Mouse (Mus musculus) layer of hippocampus, postnatal 14 days (tissue): ENCODE measurements around the gene Amotl2. TPM values are rescaled to one million over a fixed set of nuclear protein-coding genes. Genes with fewer than 3 reads are reported as not detected.

Experiments used
- DNase-seq, 2 experiments: peaks; one replicate each; pipeline ENCODE4 v3.0.0; 2021 to 2022; ENCODE audit warnings: low spot score in 2 of 2, mixed read lengths in 1 of 2
- long read RNA-seq, 2 experiments: library from polyadenylated mRNA; stranded (forward); transcript quantifications; one replicate each; pipeline ENCODE4 v2.0.0; 2021
- total RNA-seq, 2 experiments: library from RNA; stranded (reverse); gene quantifications; 2 replicates each; pipeline ENCODE4 v1.2.3; 2021

Gene Amotl2
- 10 to 100 TPM; 23.3 to 25.3 TPM for total RNA-seq
- long read RNA-seq, experiment 1, full-length matches to known transcripts = 7 of 17 reads
- long read RNA-seq, experiment 1, partial matches to known transcripts = 4 of 17 reads
- long read RNA-seq, experiment 1, other reads (novel, unspliced or antisense) = 6 of 17 reads
- long read RNA-seq, experiment 2, full-length matches to known transcripts = 7 of 12 reads
- long read RNA-seq, experiment 2, partial matches to known transcripts = 2 of 12 reads
- long read RNA-seq, experiment 2, other reads (novel, unspliced or antisense) = 3 of 12 reads

DNA sequence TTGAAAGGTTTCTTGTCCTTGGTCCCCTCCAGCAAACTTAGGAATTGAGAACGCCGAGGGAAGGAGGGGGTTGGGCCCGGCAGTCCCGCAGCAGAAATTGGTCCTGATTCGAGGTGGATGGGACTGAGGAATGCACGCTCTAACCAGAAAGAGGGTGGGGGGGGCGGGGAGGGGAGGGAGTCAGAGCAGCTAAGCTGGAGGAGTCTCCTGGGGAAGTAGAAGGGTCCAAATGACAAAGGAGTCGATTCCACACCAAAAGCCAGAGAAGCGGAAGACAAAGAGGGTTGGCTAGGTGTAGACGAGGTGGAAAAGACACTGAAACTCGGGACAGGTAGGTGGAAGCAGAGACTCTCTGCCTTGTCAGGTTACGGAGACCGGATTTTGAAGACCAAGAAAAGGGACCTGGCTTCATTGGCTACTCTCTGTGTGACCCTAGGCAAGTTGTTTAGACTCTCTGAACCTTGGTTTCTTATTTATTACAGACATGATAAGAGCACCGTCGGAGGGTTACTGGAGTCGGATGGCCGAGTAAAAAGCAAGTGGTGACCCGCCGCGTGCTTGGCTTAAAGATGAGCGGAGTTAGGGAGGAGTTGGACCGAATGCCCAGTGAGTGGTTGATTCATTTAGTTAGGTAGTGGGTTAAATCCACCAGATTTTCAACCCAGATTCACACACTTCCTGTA is at the start of gene Amotl2:
Amotl2 (plus strand) TSS at position 192 of the 683 bp plus-strand sequence.
- DNase-seq = no peak

- DNase-seq = no peak
These were observed 48.4 kb upstream of the Amotl2 start for GRCm38 (mm10) chr9:102668115-102668514.

- DNase-seq = no peak
These were observed 47.6 kb upstream of the Amotl2 start for GRCm38 (mm10) chr9:102668906-102669305.

GRCm38 (mm10) chr9:102673381-102673780 is 43.1 kb upstream of the Amotl2 start:
- no peak for DNase-seq

DNA sequence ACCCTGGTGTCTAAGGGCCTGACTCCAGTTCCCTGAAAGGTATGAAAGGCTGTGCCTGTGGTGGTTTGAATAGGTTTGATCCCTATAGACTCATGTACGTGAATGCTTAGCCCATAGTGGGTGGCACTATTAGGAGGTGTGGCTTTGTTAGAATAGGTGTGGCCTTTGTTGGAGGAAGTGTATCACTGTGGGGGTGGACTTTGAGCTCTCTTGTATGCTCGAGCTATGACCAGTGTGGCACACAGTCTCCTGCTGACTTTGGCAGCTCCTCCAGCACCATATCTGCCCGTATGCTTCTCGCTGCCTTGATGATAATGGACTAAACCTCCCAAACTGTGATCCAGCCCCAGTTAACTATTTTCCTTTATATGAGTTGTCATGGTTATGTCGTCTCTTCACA is 40.5 kb upstream of the Amotl2 start:
- DNase-seq = no peak

DNA sequence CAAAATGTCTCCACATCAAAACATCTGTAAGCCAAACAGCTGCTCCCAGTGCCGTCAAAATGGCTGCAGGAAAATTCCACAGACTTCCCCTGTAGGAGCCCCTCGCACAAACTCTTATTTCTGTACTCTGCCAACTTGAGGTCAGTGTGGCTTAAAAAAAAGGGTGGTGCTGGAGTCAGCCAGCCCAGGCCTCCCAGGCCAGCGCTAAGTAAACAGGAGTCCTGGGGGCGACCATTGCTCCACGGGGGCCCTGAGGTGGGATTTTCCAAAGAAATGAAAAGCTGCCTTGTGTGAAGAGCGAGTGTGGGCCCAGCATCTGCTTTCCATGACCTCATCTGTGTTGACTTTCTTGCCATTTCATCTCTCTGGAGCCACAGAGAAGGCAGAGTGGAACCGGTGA is 35.0 kb upstream of the Amotl2 start:
- DNase-seq = no peak

GRCm38 (mm10) chr9:102687943-102688342 is 28.5 kb upstream of the Amotl2 start:
- DNase-seq = peak in 1 of 2 experiments; percentile 26

DNA sequence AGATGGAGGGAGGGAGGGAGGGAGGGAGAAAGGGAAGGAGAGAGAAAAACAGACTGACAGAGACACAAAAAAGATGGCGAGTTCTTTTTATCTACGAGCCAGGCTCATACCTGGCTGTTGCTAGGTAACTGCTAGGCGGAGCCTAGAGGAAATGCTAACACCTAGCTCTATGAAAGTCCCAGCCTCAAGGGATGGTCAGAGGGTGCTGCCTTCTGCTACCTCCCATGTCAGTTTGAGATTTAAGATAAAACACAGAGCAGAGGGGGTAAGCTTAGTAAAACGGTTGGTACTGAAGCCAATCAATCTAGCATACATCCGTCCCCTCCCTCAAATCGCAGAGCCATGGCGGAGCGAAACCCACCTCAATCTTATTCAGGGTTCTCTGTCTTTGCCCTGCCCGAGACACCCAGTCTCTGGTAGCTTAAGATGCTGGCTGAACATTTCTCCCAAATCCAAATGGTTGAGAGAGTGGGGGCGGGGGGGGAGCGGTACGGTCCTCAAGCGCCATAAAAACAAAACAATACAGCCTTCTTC is 27.0 kb upstream of the Amotl2 start:
- peak in 1 of 2 experiments; percentile 13 for DNase-seq

GRCm38 (mm10) chr9:102689940-102690642 is 26.4 kb upstream of the Amotl2 start:
- peak; percentile 63 to 72 for DNase-seq

- DNase-seq = no peak
These were observed 25.6 kb upstream of the Amotl2 start for GRCm38 (mm10) chr9:102690891-102691290.

- DNase-seq = no peak
These were observed 23.7 kb upstream of the Amotl2 start for GRCm38 (mm10) chr9:102692564-102693475.

DNA sequence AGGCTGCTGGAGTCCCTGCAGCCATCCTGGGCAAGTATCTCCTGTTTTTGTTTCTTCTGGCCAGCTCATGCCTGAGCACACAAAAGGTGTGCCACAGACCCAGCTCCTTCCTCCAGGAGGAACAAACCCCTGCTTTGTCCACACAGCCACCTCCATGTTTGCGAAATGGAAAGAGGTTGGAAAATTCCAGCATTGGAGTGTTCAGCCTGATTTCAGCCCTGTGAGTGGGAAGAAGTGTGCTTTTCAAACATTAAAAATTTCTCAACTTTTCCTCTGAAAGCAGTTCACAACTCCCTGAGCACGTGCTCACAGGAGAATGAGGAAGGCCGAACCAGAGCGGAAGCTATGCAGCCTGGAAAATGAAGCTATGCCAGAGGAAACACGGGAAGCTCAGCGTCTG is 15.4 kb upstream of the Amotl2 start:
- no peak for DNase-seq

DNA sequence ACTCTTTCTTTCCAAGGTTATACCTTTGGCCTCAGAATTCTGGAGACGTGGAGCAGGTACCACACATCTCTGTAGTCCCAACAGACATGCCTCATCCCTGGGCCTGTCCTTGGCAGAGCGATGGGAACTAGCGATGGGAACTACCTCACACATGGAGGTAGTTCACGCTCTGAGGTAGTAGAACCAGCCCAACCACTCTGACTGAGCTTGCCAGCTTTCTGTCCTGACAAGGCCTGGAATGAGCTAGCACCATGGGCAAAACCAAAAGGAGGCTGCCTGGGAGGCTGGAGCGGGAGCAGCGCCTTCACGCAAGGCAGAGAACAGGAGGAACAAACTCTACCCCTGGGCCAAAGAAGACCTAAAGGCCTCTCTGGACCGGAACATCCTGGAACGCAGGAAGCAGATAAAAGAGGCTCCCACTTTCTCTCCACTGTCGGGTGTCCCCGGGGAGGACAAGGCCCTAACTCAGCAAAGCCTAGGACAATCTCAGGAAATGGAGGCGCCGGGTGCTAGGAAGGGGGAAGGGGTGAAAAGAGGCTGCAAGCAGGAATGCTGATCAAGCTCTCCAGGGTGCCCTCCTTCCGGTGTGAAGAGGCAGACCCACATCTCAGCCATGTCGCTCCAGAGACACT is 6.9 kb upstream of the Amotl2 start:
- DNase-seq = no peak

DNA sequence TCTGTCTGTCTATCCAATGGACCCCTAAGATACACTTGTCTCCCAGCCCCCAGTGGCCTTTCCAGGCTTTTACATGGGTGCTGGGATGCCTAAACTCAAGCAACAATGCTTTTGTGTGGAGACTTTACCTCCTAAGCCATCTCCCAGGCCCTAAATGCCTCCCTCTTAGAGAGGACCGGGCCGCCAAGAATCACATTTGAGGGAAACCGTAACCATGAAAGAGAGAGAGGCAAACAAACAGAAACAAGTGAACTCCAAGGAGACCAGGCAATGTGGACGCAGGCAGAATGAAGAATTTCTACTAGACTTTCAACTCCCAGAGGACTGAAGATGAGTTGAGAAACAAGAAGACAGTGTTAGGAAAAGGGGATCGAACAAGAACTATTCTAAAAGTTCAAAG is 6.0 kb upstream of the Amotl2 start:
- DNase-seq = no peak

GRCm38 (mm10) chr9:102713797-102714196 is 2.7 kb upstream of the Amotl2 start:
- DNase-seq = no peak

GRCm38 (mm10) chr9:102714893-102715505 is 1.5 kb upstream of the Amotl2 start:
- no peak for DNase-seq

DNA sequence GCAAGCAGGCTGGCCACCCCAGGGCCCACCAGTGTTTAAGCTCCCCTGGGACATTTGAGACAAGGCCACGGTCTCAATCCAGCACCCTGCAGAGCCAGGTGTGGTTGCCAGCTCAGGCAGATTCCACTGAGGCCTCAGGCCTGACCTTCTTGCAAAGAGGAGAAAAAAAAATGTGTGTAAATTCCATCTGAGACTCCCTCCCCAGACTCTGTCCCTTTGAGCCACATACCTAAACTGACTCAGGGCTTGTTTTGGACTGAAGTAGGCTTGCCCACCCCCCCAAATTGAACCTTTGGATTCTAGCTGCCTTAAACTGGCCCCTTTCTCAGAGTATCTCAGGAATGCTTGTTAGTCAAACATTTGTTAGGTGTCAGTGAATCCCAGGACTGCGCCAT is 969 bp upstream of the Amotl2 start:
- DNase-seq = no peak

- DNase-seq = peak; percentile 75 to 82
These were observed 853 bp downstream of the Amotl2 start for GRCm38 (mm10) chr9:102717164-102717885.
